Comparison of ENCODE assay signal across 8 mouse cellular contexts in genomic region chr7:16272681-16273080, GRCm38 (mm10). TPM values are rescaled to one million over a fixed set of nuclear protein-coding genes. Genes with fewer than 3 reads are reported as not detected.
DNase-seq lines count a peak whose midpoint lies in the region; ATAC-seq and TF ChIP-seq lines count a peak whose summit lies in the region.

No protein-coding gene starts in this region.

- under 1% methylated on average over 42 of the region's 46 CpGs for WGBS in heart, postnatal 0 days
- 0% methylated on average over 42 of the region's 46 CpGs for WGBS in liver, embryonic 14.5 days (ENCODE audit: insufficient replicate concordance)
- WGBS in neural tube, embryonic 11.5 days, result 0% methylated on average over 45 of the region's 46 CpGs
- under 1% methylated on average over 28 of the region's 46 CpGs for WGBS in stomach, postnatal 0 days

- H3K36me3 ChIP-seq in erythroblast, embryonic 14.5 days (ENCODE audit: control insufficient read depth), result peaks cover 62% of the 10 kb centered on the region
- H3K36me3 ChIP-seq in heart, postnatal 0 days (replicated peaks; ENCODE audit: control insufficient read depth, insufficient read depth, low read length), result peaks cover 21% of the 10 kb centered on the region
- peaks cover 9% of the 10 kb centered on the region; the same call in 1 of the 2 replicates for H3K36me3 ChIP-seq in liver, embryonic 14.5 days (replicated peaks; ENCODE audit: control insufficient read depth, insufficient read depth, low read depth)
- no peaks in the 10 kb centered on the region; the same call in 1 of the 2 replicates for H3K36me3 ChIP-seq in neural tube, embryonic 11.5 days (ENCODE audit: control insufficient read depth, insufficient read depth, low read length)
- peaks cover 16% of the 10 kb centered on the region for H3K36me3 ChIP-seq in stomach, postnatal 0 days (ENCODE audit: control insufficient read depth, insufficient read depth, low read length)

- peak overlapping the region; percentile 86 for H3K4me3 ChIP-seq in erythroblast, embryonic 14.5 days (replicated peaks)
- H3K4me3 ChIP-seq in heart, postnatal 0 days (ENCODE audit: low read depth, low read length), result peak overlapping the region; percentile 57
- H3K4me3 ChIP-seq in liver, embryonic 14.5 days (ENCODE audit: insufficient read depth in 1 of 2, low read depth in 2 of 2, low read length in 2 of 2), result peak overlapping the region; percentile 73 to 79
- peak overlapping the region; percentile 75 for H3K4me3 ChIP-seq in neural tube, embryonic 11.5 days (ENCODE audit: low read depth, low read length)
- H3K4me3 ChIP-seq in stomach, postnatal 0 days (ENCODE audit: low read depth, low read length), result peak overlapping the region; percentile 71

- TF ChIP-seq CTCF in brain, embryonic 14.5 days (IDR thresholded peaks at IDR 0.05; ENCODE audit: borderline replicate concordance, extremely low read depth, insufficient read depth, insufficient read length), result 0 out of 2 replicates have a peak, but pooled peaks have one; percentile 14
- TF ChIP-seq CTCF in heart, postnatal 0 days (IDR thresholded peaks at IDR 0.05; ENCODE audit: low read depth), result 0 out of 2 replicates have a peak, but pooled peaks have one; percentile 10
- TF ChIP-seq CTCF in liver, embryonic 14.5 days (IDR thresholded peaks at IDR 0.05; ENCODE audit: low read depth), result peak; percentile 60
- TF ChIP-seq CTCF in stomach, postnatal 0 days (IDR thresholded peaks at IDR 0.05; ENCODE audit: low read depth), result peak; percentile 44

- DNase-seq in CD8-positive naive resting alpha-beta T cell, adult 2 months (ENCODE audit: low read depth in 2 of 2, low spot score in 2 of 2), result peak; percentile 37 to 49
- DNase-seq in brain, embryonic 14.5 days (ENCODE audit: low read depth), result peak; percentile 69
- DNase-seq in heart, postnatal 0 days (ENCODE audit: low spot score), result peak; percentile 42
- DNase-seq in kidney, postnatal 14 days, result peak; percentile 83
- peak; percentile 74 to 76 (median 74) for DNase-seq in liver, embryonic 14.5 days (ENCODE audit: low read depth in 3 of 3, low spot score in 3 of 3)
- DNase-seq in neural tube, embryonic 11.5 days (ENCODE audit: low spot score), result peak; percentile 72
- DNase-seq in stomach, postnatal 0 days (ENCODE audit: low spot score), result peak; percentile 93

- peaks cover 84% of the 10 kb centered on the region for H3K4me1 ChIP-seq in erythroblast, embryonic 14.5 days (ENCODE audit: control insufficient read depth)
- 0 out of 2 replicates have a peak, but pooled peaks cover 4% of the 10 kb centered on the region for H3K4me1 ChIP-seq in heart, postnatal 0 days (ENCODE audit: control insufficient read depth, insufficient read depth)
- peaks cover 25 to 29% of the 10 kb centered on the region in 2 experiments for H3K4me1 ChIP-seq in liver, embryonic 14.5 days (replicated peaks; ENCODE audit: control insufficient read depth in 2 of 2, insufficient read depth in 2 of 2, low read length in 1 of 2)
- peaks cover 14% of the 10 kb centered on the region for H3K4me1 ChIP-seq in neural tube, embryonic 11.5 days (ENCODE audit: control insufficient read depth, insufficient read depth, low read length)
- 0 out of 2 replicates have a peak, but pooled peaks cover 3% of the 10 kb centered on the region for H3K4me1 ChIP-seq in stomach, postnatal 0 days (replicated peaks; ENCODE audit: control insufficient read depth, insufficient read depth)

- H3K4me2 ChIP-seq in heart, postnatal 0 days (ENCODE audit: low read depth, low read length), result peak overlapping the region; percentile 93
- H3K4me2 ChIP-seq in liver, embryonic 14.5 days (ENCODE audit: low read depth), result peak overlapping the region; percentile 96
- H3K4me2 ChIP-seq in neural tube, embryonic 11.5 days (ENCODE audit: low read depth), result peak overlapping the region; percentile 97
- peak overlapping the region; percentile 96 for H3K4me2 ChIP-seq in stomach, postnatal 0 days (replicated peaks; ENCODE audit: low read depth)

- TF ChIP-seq POLR2A in brain, embryonic 14.5 days (IDR thresholded peaks at IDR 0.05; ENCODE audit: borderline replicate concordance, extremely low read depth, insufficient read depth, insufficient read length, poor library complexity, severe bottlenecking), result no peak; the same call in 1 of the 2 replicates

- H3K9ac ChIP-seq in heart, postnatal 0 days (replicated peaks; ENCODE audit: low read depth, low read length), result peak overlapping the region; percentile 46
- H3K9ac ChIP-seq in liver, embryonic 14.5 days (replicated peaks), result peak overlapping the region; percentile 84
- peak overlapping the region; percentile 80 for H3K9ac ChIP-seq in neural tube, embryonic 11.5 days (ENCODE audit: low read length)
- peak overlapping the region; percentile 84 for H3K9ac ChIP-seq in stomach, postnatal 0 days (ENCODE audit: low read length)

- H3K27ac ChIP-seq in heart, postnatal 0 days (ENCODE audit: low read depth), result peak overlapping the region; percentile 74
- peak overlapping the region; percentile 82 for H3K27ac ChIP-seq in liver, embryonic 14.5 days
- peak overlapping the region; percentile 85 for H3K27ac ChIP-seq in neural tube, embryonic 11.5 days (ENCODE audit: low read depth, low read length)
- H3K27ac ChIP-seq in stomach, postnatal 0 days (replicated peaks), result peak overlapping the region; percentile 96

- no peak for TF ChIP-seq EP300 in heart, postnatal 0 days (IDR thresholded peaks at IDR 0.05; ENCODE audit: low read depth)
- no peak for TF ChIP-seq EP300 in liver, embryonic 14.5 days (IDR thresholded peaks at IDR 0.05; ENCODE audit: low read depth)
- TF ChIP-seq EP300 in stomach, postnatal 0 days (optimal IDR thresholded peaks at IDR 0.05), result no peak

- H3K27me3 ChIP-seq in erythroblast, embryonic 14.5 days (ENCODE audit: control insufficient read depth), result no peaks in the 10 kb centered on the region
- no peaks in the 10 kb centered on the region for H3K27me3 ChIP-seq in heart, postnatal 0 days (ENCODE audit: control insufficient read depth, insufficient read depth, low read length)
- no peaks in the 10 kb centered on the region for H3K27me3 ChIP-seq in liver, embryonic 14.5 days (ENCODE audit: control insufficient read depth, insufficient read depth, low read length)
- 0 out of 2 replicates have a peak, but pooled peaks cover 2% of the 10 kb centered on the region for H3K27me3 ChIP-seq in neural tube, embryonic 11.5 days (ENCODE audit: control insufficient read depth, insufficient read depth, low read length)
- H3K27me3 ChIP-seq in stomach, postnatal 0 days (ENCODE audit: control insufficient read depth, insufficient read depth, low read length), result no peaks in the 10 kb centered on the region

- H3K9me3 ChIP-seq in erythroblast, embryonic 14.5 days (ENCODE audit: control insufficient read depth, low read length), result no peaks in the 10 kb centered on the region
- no peaks in the 10 kb centered on the region for H3K9me3 ChIP-seq in heart, postnatal 0 days (replicated peaks; ENCODE audit: control insufficient read depth, low read length)
- H3K9me3 ChIP-seq in liver, embryonic 14.5 days (ENCODE audit: control insufficient read depth, low read length), result no peaks in the 10 kb centered on the region
- H3K9me3 ChIP-seq in neural tube, embryonic 11.5 days (ENCODE audit: control insufficient read depth, low read length), result no peaks in the 10 kb centered on the region
- H3K9me3 ChIP-seq in stomach, postnatal 0 days (ENCODE audit: control insufficient read depth, low read length), result no peaks in the 10 kb centered on the region

- peak; percentile 81 for ATAC-seq in heart, postnatal 0 days (ENCODE audit: insufficient read depth, low read depth)
- peak; percentile 74 for ATAC-seq in liver, embryonic 14.5 days (ENCODE audit: insufficient read depth)
- peak; percentile 77 for ATAC-seq in neural tube, embryonic 11.5 days (ENCODE audit: insufficient read depth, low FRiP score, low TSS enrichment)
- peak; percentile 87 for ATAC-seq in stomach, postnatal 0 days (ENCODE audit: low FRiP score, low TSS enrichment)

RNA-seq across cellular contexts. Expression of gene Inafm1, which starts 0.7 kb away (rescaled TPM):
- polyA plus RNA-seq in brain, embryonic 14.5 days (2012; rRNA removed), result 50.1 and 52.9 TPM in 2 replicates
- polyA plus RNA-seq in erythroblast, embryonic 14.5 days (2012), result 7.8 and 7.9 TPM in 2 replicates
- 9.8 and 10.7 TPM in 2 replicates for total RNA-seq in heart, postnatal 0 days (2014; rRNA removed; ENCODE audit: low replicate concordance)
- 7.7 and 9.6 TPM in 2 replicates for polyA plus RNA-seq in heart, postnatal 0 days (2015; fragmentation: Nextera tagmentation; extraction: Ambion mirVana)
- polyA plus RNA-seq in liver, embryonic 14.5 days (2012; rRNA removed), result 7.9 and 8.3 TPM in 2 replicates
- 3.5 and 4.0 TPM in 2 replicates for polyA plus RNA-seq in liver, embryonic 14.5 days (2014; fragmentation: Nextera tagmentation; extraction: Ambion mirVana)
- polyA plus RNA-seq in neural tube, embryonic 11.5 days (2014; fragmentation: Nextera tagmentation; extraction: Ambion mirVana), result 12.7 and 13.8 TPM in 2 replicates
- polyA plus RNA-seq in stomach, postnatal 0 days (2015; fragmentation: Nextera tagmentation; extraction: Ambion mirVana), result 28.0 and 29.1 TPM in 2 replicates

RNA-seq across cellular contexts. Expression of gene C5ar1, which starts 13.3 kb away (rescaled TPM):
- polyA plus RNA-seq in brain, embryonic 14.5 days (2012; rRNA removed), result 1.1 and 1.4 TPM in 2 replicates
- polyA plus RNA-seq in erythroblast, embryonic 14.5 days (2012), result 0.02 TPM in 1 of 2 replicates, not detected in the other
- 2.0 and 3.3 TPM in 2 replicates for total RNA-seq in heart, postnatal 0 days (2014; rRNA removed; ENCODE audit: low replicate concordance)
- 1.9 and 2.2 TPM in 2 replicates for polyA plus RNA-seq in heart, postnatal 0 days (2015; fragmentation: Nextera tagmentation; extraction: Ambion mirVana)
- polyA plus RNA-seq in liver, embryonic 14.5 days (2012; rRNA removed), result 0.95 and 1.1 TPM in 2 replicates
- polyA plus RNA-seq in liver, embryonic 14.5 days (2014; fragmentation: Nextera tagmentation; extraction: Ambion mirVana), result 1.1 and 1.9 TPM in 2 replicates
- polyA plus RNA-seq in neural tube, embryonic 11.5 days (2014; fragmentation: Nextera tagmentation; extraction: Ambion mirVana), result 2.1 and 2.3 TPM in 2 replicates
- polyA plus RNA-seq in stomach, postnatal 0 days (2015; fragmentation: Nextera tagmentation; extraction: Ambion mirVana), result 1.9 and 2.0 TPM in 2 replicates

RNA-seq across cellular contexts. Expression of gene Ccdc9, which starts 13.9 kb away (rescaled TPM):
- 42.5 and 63.9 TPM in 2 replicates for polyA plus RNA-seq in brain, embryonic 14.5 days (2012; rRNA removed)
- polyA plus RNA-seq in erythroblast, embryonic 14.5 days (2012), result 6.3 and 7.0 TPM in 2 replicates
- 5.7 and 43.7 TPM in 2 replicates for total RNA-seq in heart, postnatal 0 days (2014; rRNA removed; ENCODE audit: low replicate concordance)
- 4.7 and 7.2 TPM in 2 replicates for polyA plus RNA-seq in heart, postnatal 0 days (2015; fragmentation: Nextera tagmentation; extraction: Ambion mirVana)
- polyA plus RNA-seq in liver, embryonic 14.5 days (2012; rRNA removed), result 15.9 and 24.7 TPM in 2 replicates
- 4.2 and 7.6 TPM in 2 replicates for polyA plus RNA-seq in liver, embryonic 14.5 days (2014; fragmentation: Nextera tagmentation; extraction: Ambion mirVana)
- polyA plus RNA-seq in neural tube, embryonic 11.5 days (2014; fragmentation: Nextera tagmentation; extraction: Ambion mirVana), result 19.6 and 20.8 TPM in 2 replicates
- 11.5 and 13.0 TPM in 2 replicates for polyA plus RNA-seq in stomach, postnatal 0 days (2015; fragmentation: Nextera tagmentation; extraction: Ambion mirVana)

RNA-seq across cellular contexts. Expression of gene C5ar2, which starts 28.7 kb away (rescaled TPM):
- 0.08 and 0.11 TPM in 2 replicates for polyA plus RNA-seq in brain, embryonic 14.5 days (2012; rRNA removed)
- polyA plus RNA-seq in erythroblast, embryonic 14.5 days (2012), result 0.02 and 0.04 TPM in 2 replicates
- total RNA-seq in heart, postnatal 0 days (2014; rRNA removed; ENCODE audit: low replicate concordance), result 0.04 and 0.65 TPM in 2 replicates
- polyA plus RNA-seq in heart, postnatal 0 days (2015; fragmentation: Nextera tagmentation; extraction: Ambion mirVana), result 0.60 and 0.67 TPM in 2 replicates
- polyA plus RNA-seq in liver, embryonic 14.5 days (2012; rRNA removed), result 0.47 and 0.56 TPM in 2 replicates
- polyA plus RNA-seq in liver, embryonic 14.5 days (2014; fragmentation: Nextera tagmentation; extraction: Ambion mirVana), result 0.30 and 0.33 TPM in 2 replicates
- polyA plus RNA-seq in neural tube, embryonic 11.5 days (2014; fragmentation: Nextera tagmentation; extraction: Ambion mirVana), result 0.07 TPM in 1 of 2 replicates, not detected in the other
- 0.24 TPM in 2 replicates for polyA plus RNA-seq in stomach, postnatal 0 days (2015; fragmentation: Nextera tagmentation; extraction: Ambion mirVana)

RNA-seq across cellular contexts. Expression of gene Bbc3, which starts 35.5 kb away (rescaled TPM):
- polyA plus RNA-seq in brain, embryonic 14.5 days (2012; rRNA removed), result 26.6 and 27.4 TPM in 2 replicates
- polyA plus RNA-seq in erythroblast, embryonic 14.5 days (2012), result 63.0 and 92.9 TPM in 2 replicates
- total RNA-seq in heart, postnatal 0 days (2014; rRNA removed; ENCODE audit: low replicate concordance), result 7.3 and 14.6 TPM in 2 replicates
- polyA plus RNA-seq in heart, postnatal 0 days (2015; fragmentation: Nextera tagmentation; extraction: Ambion mirVana), result 5.6 and 6.6 TPM in 2 replicates
- polyA plus RNA-seq in liver, embryonic 14.5 days (2012; rRNA removed), result 3.2 and 3.8 TPM in 2 replicates
- 2.0 and 3.3 TPM in 2 replicates for polyA plus RNA-seq in liver, embryonic 14.5 days (2014; fragmentation: Nextera tagmentation; extraction: Ambion mirVana)
- 8.4 and 11.9 TPM in 2 replicates for polyA plus RNA-seq in neural tube, embryonic 11.5 days (2014; fragmentation: Nextera tagmentation; extraction: Ambion mirVana)
- polyA plus RNA-seq in stomach, postnatal 0 days (2015; fragmentation: Nextera tagmentation; extraction: Ambion mirVana), result 3.7 and 5.0 TPM in 2 replicates

Comparison
In these comparisons a context has a peak if more than half of its experiments do, and no peak if none do; other contexts are left out.
1. Peak in every context shown above with its lines: DNase-seq, ATAC-seq, H3K4me3 ChIP-seq and H3K27ac ChIP-seq.
2. DNase-seq: peak in every context shown above with its lines; median percentile 93 in stomach, postnatal 0 days; 83 in kidney, postnatal 14 days; 74 in liver, embryonic 14.5 days; 72 in neural tube, embryonic 11.5 days; 69 in brain, embryonic 14.5 days; 43 in CD8-positive naive resting alpha-beta T cell, adult 2 months; 42 in heart, postnatal 0 days.
3. CTCF ChIP-seq: peak in every context shown above with its lines; median percentile 60 in liver, embryonic 14.5 days; 44 in stomach, postnatal 0 days; 14 in brain, embryonic 14.5 days; 10 in heart, postnatal 0 days.